Mouse (Mus musculus): Measurements from ENCODE around the gene Zfp219.
A peak's percentile ranks its signal among the peaks of the same experiment; 100 is the strongest.

Zfp219 gene

DNA sequence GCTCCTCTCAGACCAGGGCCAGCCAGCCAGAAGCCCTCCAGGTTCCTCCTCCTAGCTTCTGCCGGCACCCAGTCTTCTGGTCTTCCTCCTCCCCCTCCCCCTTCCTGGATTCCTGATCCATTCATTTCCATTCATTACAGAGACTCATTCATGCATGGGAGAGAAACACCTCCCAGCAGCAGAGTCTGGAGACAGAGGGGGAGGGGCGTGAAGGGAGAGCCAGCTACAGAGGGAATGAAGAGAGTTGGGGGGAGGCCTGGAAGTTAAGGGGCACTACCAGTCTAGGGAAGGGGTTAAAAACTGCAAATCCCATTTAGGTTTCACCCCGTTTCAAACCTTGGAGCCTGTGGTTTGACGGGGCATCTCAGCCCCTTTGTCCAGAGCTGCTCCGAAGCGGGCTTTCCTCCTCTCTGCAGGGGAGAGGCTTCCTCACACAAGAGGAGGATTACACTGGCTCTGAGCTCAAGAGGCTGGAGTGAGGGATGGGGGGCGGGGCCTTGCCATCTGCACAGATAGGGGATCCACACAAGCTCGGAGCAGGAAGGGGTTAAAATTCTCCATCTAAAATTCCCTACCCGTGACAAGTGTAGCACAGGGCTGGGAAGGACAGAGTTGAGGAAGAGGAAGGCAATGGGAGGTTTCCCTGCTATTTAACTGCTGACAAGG lies 10.0 kb downstream of the Zfp219 start:
- no peaks in the 10 kb centered on the region for H3K9me3 ChIP-seq (ENCODE audit: low read length)
- no peaks in the 10 kb centered on the region for H3K27me3 ChIP-seq (ENCODE audit: insufficient read depth, low read length)
- peak overlapping the region; percentile 78 for H3K4me3 ChIP-seq (replicated peaks; ENCODE audit: low read length)
- TF ChIP-seq NANOG (IDR thresholded peaks at IDR 0.05; ENCODE audit: borderline replicate concordance, low read length): peak; percentile 38; the same call in 1 of the 2 replicates
- TF ChIP-seq CTCF (conservative IDR thresholded peaks at IDR 0.05; ENCODE audit: low read length): no peak
- no peak for TF ChIP-seq POU5F1 (IDR thresholded peaks at IDR 0.05; ENCODE audit: borderline replicate concordance, low read length)
- H3K36me3 ChIP-seq (ENCODE audit: insufficient read depth, low read length): peaks cover 55% of the 10 kb centered on the region
- peaks cover 76% of the 10 kb centered on the region for H3K4me1 ChIP-seq (replicated peaks; ENCODE audit: low read depth, low read length)

DNA sequence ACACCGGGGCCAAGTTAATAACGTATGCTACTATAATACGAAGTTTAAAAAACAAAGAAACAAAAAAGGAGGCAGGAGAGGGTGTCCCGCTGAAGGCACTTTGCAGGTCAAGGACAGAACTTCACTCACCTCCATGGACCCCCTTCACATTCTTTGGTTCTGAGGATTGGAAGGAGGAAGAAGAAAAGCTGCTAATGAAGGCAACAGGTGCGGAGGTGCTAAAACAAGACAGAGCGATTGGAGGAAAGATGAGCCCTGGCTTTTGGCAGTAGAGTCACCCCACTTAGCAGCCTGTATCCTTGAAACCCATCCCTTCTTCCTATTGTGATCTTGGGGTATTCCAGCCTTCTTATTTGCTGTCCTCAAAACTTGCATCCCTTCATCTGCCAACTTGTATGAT lies 10.7 kb downstream of the Zfp219 start:
- peak overlapping the region; percentile 78 for H3K4me3 ChIP-seq (replicated peaks; ENCODE audit: low read length)
- TF ChIP-seq CTCF (conservative IDR thresholded peaks at IDR 0.05; ENCODE audit: low read length) (no peak), POU5F1 (IDR thresholded peaks at IDR 0.05; ENCODE audit: borderline replicate concordance, low read length) (no peak), NANOG (IDR thresholded peaks at IDR 0.05; ENCODE audit: borderline replicate concordance, low read length) (no peak)

DNA sequence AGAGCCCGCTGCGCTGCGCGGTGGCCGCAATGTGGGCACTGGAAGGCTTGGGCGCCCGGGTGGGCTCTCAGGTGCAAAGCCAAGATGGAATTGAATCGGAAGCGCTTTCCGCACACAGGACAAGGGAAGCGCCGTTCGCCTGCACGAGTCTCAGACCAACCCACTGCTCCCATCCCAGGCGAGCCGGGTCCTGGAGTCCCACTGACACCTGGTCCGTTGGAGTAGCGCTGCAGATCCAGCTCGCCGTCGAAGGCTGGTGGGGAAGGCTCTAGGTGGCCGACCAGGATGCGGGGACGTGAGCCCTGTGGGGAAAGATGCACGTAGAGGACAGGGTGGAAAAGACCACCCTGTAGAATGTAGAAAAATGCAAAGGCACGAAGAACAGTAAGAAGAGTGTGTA lies 11.2 kb downstream of the Zfp219 start:
- no peak for TF ChIP-seq CTCF (conservative IDR thresholded peaks at IDR 0.05; ENCODE audit: low read length)
- no peak for TF ChIP-seq NANOG (IDR thresholded peaks at IDR 0.05; ENCODE audit: borderline replicate concordance, low read length)
- no peak for TF ChIP-seq POU5F1 (IDR thresholded peaks at IDR 0.05; ENCODE audit: borderline replicate concordance, low read length)
- H3K27me3 ChIP-seq (ENCODE audit: insufficient read depth, low read length): no peaks in the 10 kb centered on the region

More for the DNA sequence above, 10.7 kb downstream of the Zfp219 start:
- Histone ChIP-seq H3K27me3 (ENCODE audit: insufficient read depth, low read length) (no peaks in the 10 kb centered on the region), H3K36me3 (ENCODE audit: insufficient read depth, low read length) (peaks cover 58% of the 10 kb centered on the region), H3K4me1 (replicated peaks; ENCODE audit: low read depth, low read length) (peaks cover 78% of the 10 kb centered on the region), H3K9me3 (ENCODE audit: low read length) (no peaks in the 10 kb centered on the region)

DNA sequence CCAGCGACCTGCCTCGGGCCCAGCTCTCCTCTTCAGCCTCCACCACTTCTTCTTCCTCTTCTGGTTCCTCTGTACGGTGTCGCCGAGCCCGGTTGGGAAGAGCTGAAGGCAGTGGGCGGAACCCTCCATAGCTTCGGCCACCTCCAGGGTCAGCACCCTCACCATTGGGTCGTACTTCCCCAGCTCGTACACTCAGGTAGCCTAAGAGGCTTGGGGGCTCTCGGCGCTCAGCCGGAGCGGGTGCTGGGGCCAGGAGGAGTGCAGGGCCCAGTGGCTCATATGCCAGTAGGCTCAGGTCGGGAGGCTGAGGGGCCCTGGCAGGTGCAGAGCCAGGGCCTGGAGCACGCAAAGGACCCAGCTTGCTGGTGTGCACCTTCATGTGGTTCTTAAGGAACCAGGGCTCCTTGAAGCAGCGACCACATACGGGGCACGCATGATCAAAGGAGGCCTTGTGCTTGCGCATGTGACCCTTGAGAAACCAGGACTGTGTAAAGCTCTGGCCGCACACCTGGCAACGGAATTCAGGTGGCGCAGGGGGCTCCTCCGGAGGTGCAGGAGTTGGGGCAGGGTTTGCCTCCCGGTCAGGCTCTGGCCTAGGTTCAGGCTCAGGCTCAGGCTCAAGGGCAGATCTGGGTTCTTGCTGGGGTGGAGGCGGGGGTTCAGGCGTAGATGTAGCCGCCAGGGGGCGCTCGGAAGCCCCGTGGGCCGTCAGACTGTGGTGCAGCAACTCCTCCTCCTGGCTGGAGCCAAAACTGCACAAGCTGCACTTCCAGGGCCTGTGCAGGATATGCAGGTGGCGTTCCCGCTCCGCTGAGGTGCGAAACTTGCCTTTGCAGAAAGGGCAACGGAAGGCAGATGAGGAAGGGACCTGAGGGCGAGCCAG lies 12.0 kb downstream of the Zfp219 start:
- Histone ChIP-seq H3K36me3 (ENCODE audit: insufficient read depth, low read length) (peaks cover 71% of the 10 kb centered on the region), H3K27me3 (ENCODE audit: insufficient read depth, low read length) (no peaks in the 10 kb centered on the region), H3K4me1 (replicated peaks; ENCODE audit: low read depth, low read length) (peaks cover 89% of the 10 kb centered on the region), H3K4me3 (replicated peaks; ENCODE audit: low read length) (peak overlapping the region; percentile 78), H3K9me3 (ENCODE audit: low read length) (no peaks in the 10 kb centered on the region)
- peak; percentile 98 for TF ChIP-seq CTCF (conservative IDR thresholded peaks at IDR 0.05; ENCODE audit: low read length)
- no peak for TF ChIP-seq POU5F1 (IDR thresholded peaks at IDR 0.05; ENCODE audit: borderline replicate concordance, low read length)

More for the DNA sequence above, 11.2 kb downstream of the Zfp219 start:
- Histone ChIP-seq H3K4me3 (replicated peaks; ENCODE audit: low read length) (peak overlapping the region; percentile 78), H3K4me1 (replicated peaks; ENCODE audit: low read depth, low read length) (peaks cover 83% of the 10 kb centered on the region), H3K36me3 (ENCODE audit: insufficient read depth, low read length) (peaks cover 63% of the 10 kb centered on the region), H3K9me3 (ENCODE audit: low read length) (no peaks in the 10 kb centered on the region)

DNA sequence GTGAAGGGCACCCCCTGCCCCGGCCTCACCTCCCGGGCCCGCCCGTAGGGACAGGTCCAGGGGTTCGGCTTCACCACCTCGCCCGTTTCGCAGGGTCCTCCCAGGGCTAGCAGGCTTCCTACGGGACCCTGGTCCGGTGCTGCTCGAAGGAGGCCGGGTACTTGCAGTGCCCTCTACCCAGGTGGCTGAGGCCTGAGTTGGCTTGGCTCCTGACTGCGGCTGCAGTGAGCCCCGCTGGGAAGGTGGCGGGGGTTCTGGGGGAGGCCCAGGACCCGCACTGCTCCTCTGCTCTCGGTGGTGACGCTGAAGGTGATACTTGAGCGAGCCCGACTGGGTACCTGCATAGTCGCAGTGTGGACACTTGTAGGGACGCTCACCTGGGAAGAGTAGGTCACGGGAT lies 13.8 kb downstream of the Zfp219 start:
- Histone ChIP-seq H3K4me1 (replicated peaks; ENCODE audit: low read depth, low read length) (peaks cover 74% of the 10 kb centered on the region), H3K27me3 (ENCODE audit: insufficient read depth, low read length) (no peaks in the 10 kb centered on the region), H3K9me3 (ENCODE audit: low read length) (no peaks in the 10 kb centered on the region), H3K4me3 (replicated peaks; ENCODE audit: low read length) (peak overlapping the region; percentile 66), H3K36me3 (ENCODE audit: insufficient read depth, low read length) (peaks cover 76% of the 10 kb centered on the region)
- TF ChIP-seq POU5F1 (IDR thresholded peaks at IDR 0.05; ENCODE audit: borderline replicate concordance, low read length): no peak
- no peak for TF ChIP-seq CTCF (conservative IDR thresholded peaks at IDR 0.05; ENCODE audit: low read length)
- no peak for TF ChIP-seq NANOG (IDR thresholded peaks at IDR 0.05; ENCODE audit: borderline replicate concordance, low read length)

DNA sequence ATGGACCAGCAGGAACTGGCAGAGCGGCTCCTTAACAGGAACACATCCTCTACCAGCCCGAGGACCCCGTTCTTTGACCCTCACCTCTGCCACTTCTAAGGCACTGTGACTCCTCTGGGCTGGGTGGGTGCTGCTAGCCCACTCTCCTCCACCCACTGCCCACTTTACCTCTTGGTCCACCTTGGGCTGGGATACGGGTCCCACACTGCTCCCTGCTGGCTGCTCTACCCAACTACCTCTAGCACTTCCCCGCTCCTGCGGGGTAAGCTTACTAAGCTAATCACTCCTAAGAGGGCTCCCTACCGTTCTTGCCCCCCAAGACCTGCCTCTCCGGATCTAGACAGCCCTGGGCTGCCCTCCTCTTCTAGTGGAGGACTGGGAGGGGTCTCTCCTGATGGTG lies 14.3 kb downstream of the Zfp219 start:
- Histone ChIP-seq H3K4me1 (replicated peaks; ENCODE audit: low read depth, low read length) (peaks cover 69% of the 10 kb centered on the region), H3K27me3 (ENCODE audit: insufficient read depth, low read length) (no peaks in the 10 kb centered on the region), H3K4me3 (replicated peaks; ENCODE audit: low read length) (peak overlapping the region; percentile 66), H3K36me3 (ENCODE audit: insufficient read depth, low read length) (peaks cover 76% of the 10 kb centered on the region), H3K9me3 (ENCODE audit: low read length) (no peaks in the 10 kb centered on the region)
- no peak for TF ChIP-seq POU5F1 (IDR thresholded peaks at IDR 0.05; ENCODE audit: borderline replicate concordance, low read length)
- no peak for TF ChIP-seq NANOG (IDR thresholded peaks at IDR 0.05; ENCODE audit: borderline replicate concordance, low read length)
- TF ChIP-seq CTCF (conservative IDR thresholded peaks at IDR 0.05; ENCODE audit: low read length): peak; percentile 46

- no peaks in the 10 kb centered on the region for H3K27me3 ChIP-seq (ENCODE audit: insufficient read depth, low read length)
- H3K9me3 ChIP-seq (ENCODE audit: low read length): no peaks in the 10 kb centered on the region
- TF ChIP-seq POU5F1 (IDR thresholded peaks at IDR 0.05; ENCODE audit: borderline replicate concordance, low read length) (no peak), NANOG (IDR thresholded peaks at IDR 0.05; ENCODE audit: borderline replicate concordance, low read length) (no peak), CTCF (conservative IDR thresholded peaks at IDR 0.05; ENCODE audit: low read length) (no peak)
These were observed 14.9 kb downstream of the Zfp219 start for GRCm38 (mm10) chr14:52005616-52006015.

DNA sequence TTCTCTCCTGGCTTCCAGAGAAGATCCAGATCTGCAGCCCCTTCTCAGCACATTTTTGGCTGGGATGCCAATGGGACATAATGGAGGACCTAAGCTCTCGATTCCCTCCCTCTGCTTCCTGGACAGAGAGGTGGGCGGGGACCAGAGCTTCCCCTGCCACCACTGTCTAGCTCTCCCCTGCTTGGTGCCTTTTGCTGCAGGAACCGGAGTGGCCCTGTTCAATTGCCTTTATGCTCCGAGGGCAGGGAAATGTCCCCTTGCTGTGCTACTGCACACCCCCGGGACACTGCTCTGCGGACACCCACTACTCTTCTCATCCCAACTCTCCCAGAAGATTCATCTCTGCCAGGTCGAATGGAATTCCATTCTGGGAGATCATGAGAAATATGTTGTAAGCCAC lies 15.4 kb downstream of the Zfp219 start:
- Histone ChIP-seq H3K4me1 (replicated peaks; ENCODE audit: low read depth, low read length) (peaks cover 63% of the 10 kb centered on the region), H3K9me3 (ENCODE audit: low read length) (no peaks in the 10 kb centered on the region), H3K27me3 (ENCODE audit: insufficient read depth, low read length) (no peaks in the 10 kb centered on the region), H3K36me3 (ENCODE audit: insufficient read depth, low read length) (peaks cover 76% of the 10 kb centered on the region), H3K4me3 (replicated peaks; ENCODE audit: low read length) (no peak overlapping the region)
- no peak for TF ChIP-seq CTCF (conservative IDR thresholded peaks at IDR 0.05; ENCODE audit: low read length)
- TF ChIP-seq NANOG (IDR thresholded peaks at IDR 0.05; ENCODE audit: borderline replicate concordance, low read length): no peak
- TF ChIP-seq POU5F1 (IDR thresholded peaks at IDR 0.05; ENCODE audit: borderline replicate concordance, low read length): no peak

More at GRCm38 (mm10) chr14:52005616-52006015, 14.9 kb downstream of the Zfp219 start:
- H3K4me3 ChIP-seq (replicated peaks; ENCODE audit: low read length): no peak overlapping the region
- peaks cover 64% of the 10 kb centered on the region for H3K4me1 ChIP-seq (replicated peaks; ENCODE audit: low read depth, low read length)
- H3K36me3 ChIP-seq (ENCODE audit: insufficient read depth, low read length): peaks cover 76% of the 10 kb centered on the region
